Mouse (Mus musculus) heart, postnatal 36 days (tissue): ENCODE results near the gene Wnt10b. TPM values are rescaled to one million over a fixed set of nuclear protein-coding genes. Genes with fewer than 3 reads are reported as not detected.
"Not testable (repeated sequence)": the region's sequence is repeated elsewhere in the genome, so short reads cannot be mapped to it uniquely, and the experiment has no call there.

ENCODE experiments used
- DNase-seq, 2 experiments: peaks; one replicate each; pipeline ENCODE4 v3.0.0; 2021 to 2022
- intact Hi-C: fragments of 180-260 bp; cut with DNase I; formaldehyde crosslinking; loops from one replicate; pipeline ENCODE4 v1.15.1; 2025
- total RNA-seq, 2 experiments: library from RNA; stranded (reverse); gene quantifications; 2 replicates each; pipeline ENCODE4 v1.2.3; 2021

Gene Wnt10b
- total RNA-seq = under 1 TPM; 0.27 to 0.33 TPM

GRCm38 (mm10) chr15:98777762-98778161, at the start of gene Wnt10b:
TSS of gene Wnt10b (minus strand) at chr15:98778150.
- no peak for DNase-seq

GRCm38 (mm10) chr15:98827611-98828011, 49.7 kb upstream of the Wnt10b start:
- intact Hi-C loops = no loop called here
- DNase-seq = no peak

More at GRCm38 (mm10) chr15:98777762-98778161, at the start of gene Wnt10b:
- intact Hi-C loops = no loop called here

DNA sequence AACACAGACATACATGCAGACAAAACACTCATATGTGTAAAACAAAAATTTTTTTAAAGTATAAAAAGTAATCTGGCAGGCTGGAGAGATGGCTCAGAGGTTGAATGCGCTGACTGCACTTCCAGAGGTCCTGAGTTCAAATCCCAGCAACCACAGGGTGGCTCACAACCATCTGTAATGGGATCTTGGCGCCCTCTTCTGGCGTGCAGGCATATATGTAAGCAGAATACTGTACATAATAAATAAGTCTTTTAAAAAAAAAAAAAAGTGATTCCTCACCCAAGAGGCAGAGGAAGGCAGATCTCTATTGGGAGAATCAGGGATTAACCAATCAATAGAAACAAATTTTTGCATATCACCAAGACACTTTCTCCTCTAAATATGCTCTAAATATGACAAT, 45.5 kb upstream of the Wnt10b start:
- intact Hi-C loops = no loop called here
- DNase-seq = no peak

DNA sequence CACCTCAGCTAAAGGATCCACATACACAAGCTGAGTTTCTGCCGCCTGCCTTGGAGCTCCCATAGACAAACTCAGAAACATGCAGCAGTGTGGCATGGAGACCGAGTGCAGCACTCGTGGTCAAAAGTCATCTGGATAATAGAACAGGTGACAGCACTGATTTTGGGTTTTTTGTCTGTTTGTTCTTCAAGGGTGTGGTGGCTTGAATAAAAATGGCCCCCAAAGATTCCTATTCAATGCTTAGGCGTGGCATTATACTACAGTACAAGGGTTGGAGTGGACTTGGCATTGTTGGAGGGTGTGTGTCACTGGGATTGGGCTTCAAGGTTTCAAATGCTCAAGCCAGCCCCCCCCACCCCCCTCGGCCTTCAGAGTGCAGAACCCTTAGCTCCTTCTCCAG, 44.2 kb upstream of the Wnt10b start:
- intact Hi-C loops = no loop called here
- DNase-seq = no peak

DNA sequence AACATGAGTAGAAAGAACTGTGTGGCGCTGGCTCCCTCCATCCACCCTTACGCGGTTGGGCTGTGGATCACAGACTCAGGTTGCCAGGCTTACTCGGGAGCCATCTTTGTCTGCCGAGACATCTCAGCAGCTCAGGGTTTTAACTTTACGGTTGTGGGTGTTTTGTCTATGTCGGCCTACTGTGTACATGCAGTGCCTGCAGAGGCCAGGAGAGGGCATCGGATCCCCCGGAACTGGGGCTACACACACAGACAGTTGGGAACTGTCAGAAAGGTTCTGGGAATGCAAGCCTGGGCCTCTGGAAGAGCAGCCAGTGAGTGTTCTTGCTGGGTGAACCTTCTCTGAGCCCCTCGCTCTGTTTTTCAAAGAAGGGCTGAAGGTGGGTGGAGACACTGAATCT, 43.5 kb upstream of the Wnt10b start:
- DNase-seq = no peak
- intact Hi-C loops = no loop called here

DNA sequence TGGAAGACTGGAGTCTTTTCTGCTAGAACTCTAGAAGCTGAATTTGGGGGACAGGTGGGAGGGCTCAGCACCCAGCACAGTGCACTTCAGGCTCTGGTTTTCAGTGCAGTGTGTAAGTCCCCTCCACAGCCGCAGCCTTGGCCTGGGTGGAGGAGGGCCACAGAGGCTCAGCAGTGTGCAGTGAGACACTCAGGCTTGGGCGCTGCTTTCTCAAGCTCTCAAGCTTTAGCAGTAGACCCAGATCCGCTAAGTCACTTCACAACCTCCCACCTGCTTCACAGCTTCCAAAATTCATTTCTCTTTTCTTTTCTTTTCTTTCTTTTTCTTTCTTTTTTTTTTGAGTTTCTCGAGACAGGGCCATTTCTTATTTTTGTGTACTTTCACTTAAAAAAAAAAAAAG, 43.0 kb upstream of the Wnt10b start:
- no peak for DNase-seq
- intact Hi-C loops = no loop called here

GRCm38 (mm10) chr15:98818171-98818570, 40.2 kb upstream of the Wnt10b start:
- no peak for DNase-seq
- intact Hi-C loops = no loop called here

- intact Hi-C loops = no loop called here
- no peak for DNase-seq
Observed at GRCm38 (mm10) chr15:98812741-98813424, 34.9 kb upstream of the Wnt10b start.

GRCm38 (mm10) chr15:98810212-98810611, 32.3 kb upstream of the Wnt10b start:
- intact Hi-C loops, DNase-seq: not testable (repeated sequence)

DNA sequence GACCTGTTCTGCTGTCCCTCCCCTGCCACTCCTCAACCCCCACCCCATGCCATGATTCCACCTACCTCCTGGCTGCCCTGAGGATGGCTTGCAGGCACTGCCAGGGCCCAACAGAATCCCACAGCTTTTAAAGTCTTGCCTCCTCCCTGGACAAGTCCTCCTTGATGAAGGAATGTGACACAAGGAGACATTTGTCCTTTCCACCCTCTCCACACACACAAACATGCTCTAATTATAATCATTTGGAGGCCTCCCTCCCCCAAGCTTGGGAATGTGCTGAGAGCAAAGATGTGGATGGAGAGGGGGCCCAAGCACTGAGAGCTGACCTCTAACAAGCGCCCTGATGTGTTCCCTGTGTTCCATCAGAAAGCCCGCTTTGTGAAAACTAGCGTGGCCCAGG, 31.4 kb upstream of the Wnt10b start, which contains the start of gene Ddn:
Ddn (minus strand) TSS at position 101 of the 400 bp plus-strand sequence.
- no peak for DNase-seq
- intact Hi-C loops = no loop called here

- intact Hi-C loops = no loop called here
- DNase-seq = no peak
Observed at GRCm38 (mm10) chr15:98808651-98809134, 30.7 kb upstream of the Wnt10b start.

DNA sequence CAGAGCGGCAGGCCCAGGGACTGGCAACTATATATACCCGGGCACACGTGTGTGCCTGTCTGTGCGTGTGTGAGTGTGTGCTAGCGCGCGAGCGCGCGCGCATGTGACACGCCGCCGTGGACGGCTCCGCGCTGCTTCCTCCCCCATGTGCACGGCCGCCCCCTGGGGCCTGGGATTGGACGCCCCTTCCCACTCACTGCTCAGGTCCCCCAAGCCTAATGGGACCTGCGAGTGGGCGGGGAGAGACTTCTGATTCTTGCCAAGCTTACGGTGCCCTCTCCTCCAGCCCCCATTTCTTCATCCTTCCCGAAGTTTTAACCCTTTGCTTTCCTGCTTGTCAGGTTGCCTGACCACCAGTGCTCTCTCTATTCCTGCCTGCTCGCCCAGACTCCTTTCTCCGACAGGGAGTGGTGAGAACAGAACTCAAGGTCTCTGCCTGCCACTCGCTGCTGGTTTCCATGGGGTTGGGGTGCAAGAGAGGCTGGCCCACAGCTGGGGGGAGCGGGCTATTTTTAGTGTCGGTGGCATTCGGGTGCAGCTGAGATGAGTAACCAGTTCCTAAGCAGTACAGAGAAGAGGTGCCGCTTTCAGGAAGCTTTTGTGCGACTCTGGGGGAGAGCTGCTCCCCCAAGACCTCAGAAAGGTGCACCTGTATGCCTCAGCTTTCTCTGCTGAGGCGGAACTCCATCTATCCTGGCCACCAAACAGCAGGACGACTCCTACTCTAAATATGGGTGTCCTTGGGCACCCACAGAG, 30.1 kb upstream of the Wnt10b start:
- intact Hi-C loops = no loop called here
- no peak for DNase-seq

DNA sequence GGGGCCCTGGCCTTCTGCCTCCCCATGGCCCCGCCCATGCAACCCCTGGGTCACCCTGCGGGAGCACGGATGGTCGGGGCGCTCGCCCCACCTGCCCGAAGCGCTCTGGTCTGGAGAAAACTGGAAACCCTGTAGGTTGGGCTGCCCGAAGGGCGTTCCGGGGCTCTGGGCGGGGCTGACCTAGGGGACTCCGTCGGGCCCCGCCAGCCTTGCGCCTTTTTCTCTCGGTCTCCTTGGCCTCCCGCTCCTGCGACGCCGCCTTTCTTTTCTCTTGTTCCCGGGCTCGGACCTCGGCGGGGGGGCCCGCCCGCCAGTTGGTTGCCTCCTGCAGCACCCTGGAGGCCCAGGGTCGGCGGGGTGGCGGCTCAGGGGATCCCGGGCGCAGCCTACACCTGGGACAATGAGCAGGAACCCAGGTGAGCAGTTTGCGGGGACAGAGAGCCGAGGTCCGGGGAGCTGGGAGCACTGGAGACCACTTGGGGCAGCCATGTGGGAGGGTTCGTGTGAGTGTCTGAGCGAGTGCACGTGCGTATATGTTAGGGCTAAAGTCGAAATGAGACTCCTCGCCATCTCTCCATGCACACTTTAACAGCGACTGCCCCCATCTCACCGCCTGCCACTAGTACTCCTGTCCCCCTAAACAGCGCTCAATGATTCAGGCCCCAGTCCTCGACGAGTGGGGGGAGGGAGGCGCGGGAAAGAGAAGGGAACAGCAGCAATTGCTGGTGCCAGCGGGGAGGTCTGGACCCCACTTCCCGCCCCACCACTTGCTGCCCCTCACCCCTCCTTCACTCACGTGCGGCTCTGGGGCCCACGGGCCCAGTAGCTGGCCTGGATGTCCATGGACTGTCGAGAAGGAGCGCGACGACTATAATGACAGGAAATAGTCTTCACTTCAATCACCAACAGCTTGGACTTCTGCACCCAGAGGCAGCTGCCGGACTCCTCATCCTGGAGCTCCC, 29.1 kb upstream of the Wnt10b start:
- intact Hi-C loops = no loop called here
- no peak for DNase-seq

- intact Hi-C loops = no loop called here
- DNase-seq = no peak
Observed at GRCm38 (mm10) chr15:98806071-98806808, 28.3 kb upstream of the Wnt10b start.

GRCm38 (mm10) chr15:98805324-98806040, 27.5 kb upstream of the Wnt10b start:
- DNase-seq = peak; percentile 70 to 75
- intact Hi-C loops = no loop called here

- peak; percentile 82 to 89 for DNase-seq
- intact Hi-C loops = no loop called here
Observed at GRCm38 (mm10) chr15:98804054-98804453, 26.1 kb upstream of the Wnt10b start.

- no peak for DNase-seq
- intact Hi-C loops = no loop called here
Observed at GRCm38 (mm10) chr15:98802926-98803325, 25.0 kb upstream of the Wnt10b start.

DNA sequence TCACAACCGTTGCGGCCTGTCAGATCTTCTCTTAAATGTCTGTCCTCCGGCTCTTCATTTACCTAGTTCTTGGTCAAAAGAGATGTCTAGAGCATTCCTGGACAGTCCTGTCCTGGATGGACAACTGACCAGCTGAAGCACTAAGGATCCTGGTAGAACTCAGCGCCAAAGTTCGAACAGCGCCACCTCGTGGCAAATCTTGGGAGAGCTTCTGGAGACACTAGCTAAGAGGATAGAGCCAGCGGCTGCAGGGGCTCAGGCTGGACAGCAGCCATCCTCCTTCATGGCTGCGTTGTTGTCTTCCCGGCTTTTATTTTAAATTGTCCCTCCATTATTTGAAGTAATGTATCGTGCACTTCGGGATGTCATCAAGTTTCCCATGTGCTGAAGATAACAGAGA, 21.4 kb upstream of the Wnt10b start:
- intact Hi-C loops = loop anchor here (2.0 kb wide), 1 partner anchor 135 kb away; no protein-coding TSS in a partner anchor
- DNase-seq = peak; percentile 78 to 89

- intact Hi-C loops = loop anchor here (2.0 kb wide), 1 partner anchor 134 kb away; no protein-coding TSS in a partner anchor
- no peak for DNase-seq
Observed at GRCm38 (mm10) chr15:98798903-98799302, 21.0 kb upstream of the Wnt10b start.
